Mouse (Mus musculus): ENCODE measurements around the gene Spaar.

- TF ChIP-seq ZNF384 (IDR thresholded peaks at IDR 0.05; ENCODE audit: low read depth, low read length): no peak
- no peak for TF ChIP-seq POLR2A (IDR thresholded peaks at IDR 0.05; ENCODE audit: control insufficient read depth in 1 of 2, insufficient read depth in 1 of 2, low read depth in 1 of 2, low read length in 2 of 2, poor library complexity in 1 of 2)
- TF ChIP-seq SIN3A (IDR thresholded peaks at IDR 0.05; ENCODE audit: low read length): no peak
- no peak for TF ChIP-seq CHD2 (IDR thresholded peaks at IDR 0.05; ENCODE audit: low read length)
- no peak for TF ChIP-seq CTCF (IDR thresholded peaks at IDR 0.05 in 2 of 3, conservative IDR thresholded peaks at IDR 0.05 in 1 of 3; ENCODE audit: control insufficient read depth in 1 of 3, insufficient read depth in 1 of 3, low read depth in 2 of 3, low read length in 3 of 3, poor library complexity in 1 of 3, severe bottlenecking in 1 of 3)
- TF ChIP-seq USF1 (IDR thresholded peaks at IDR 0.05; ENCODE audit: low read depth, low read length): no peak
- no peak for TF ChIP-seq MXI1 (IDR thresholded peaks at IDR 0.05; ENCODE audit: low read depth, low read length)
- TF ChIP-seq MYC (IDR thresholded peaks at IDR 0.05; ENCODE audit: low read depth, low read length): no peak
- TF ChIP-seq HCFC1 (IDR thresholded peaks at IDR 0.05; ENCODE audit: low read depth, low read length): no peak
- no peak for TF ChIP-seq KAT2A (conservative IDR thresholded peaks at IDR 0.05; ENCODE audit: low read depth, low read length)
- no peak for TF ChIP-seq EP300 (IDR thresholded peaks at IDR 0.05; ENCODE audit: low read depth in 1 of 2, low read length in 2 of 2)
- TF ChIP-seq GATA1 (IDR thresholded peaks at IDR 0.05; ENCODE audit: low read depth, low read length): no peak
- TF ChIP-seq BHLHE40 (IDR thresholded peaks at IDR 0.05; ENCODE audit: borderline replicate concordance, low read depth, low read length): no peak
- no peak for TF ChIP-seq USF2 (IDR thresholded peaks at IDR 0.05; ENCODE audit: borderline replicate concordance in 1 of 2, insufficient read depth in 1 of 2, low read depth in 1 of 2, low read length in 2 of 2)
These were observed 2.3 kb downstream of the Spaar start for GRCm38 (mm10) chr4:43732171-43732570.
